Mouse (Mus musculus): ENCODE measurements at regions not wholly inside any gene's neighbourhood (a gene's known extent, or its start where the extent isn't known, plus 50 kb on each side); places are given as distances from the start of the nearest gene placed in this dataset.
A peak's percentile ranks its signal among the peaks of the same experiment; 100 is the strongest.

DNA sequence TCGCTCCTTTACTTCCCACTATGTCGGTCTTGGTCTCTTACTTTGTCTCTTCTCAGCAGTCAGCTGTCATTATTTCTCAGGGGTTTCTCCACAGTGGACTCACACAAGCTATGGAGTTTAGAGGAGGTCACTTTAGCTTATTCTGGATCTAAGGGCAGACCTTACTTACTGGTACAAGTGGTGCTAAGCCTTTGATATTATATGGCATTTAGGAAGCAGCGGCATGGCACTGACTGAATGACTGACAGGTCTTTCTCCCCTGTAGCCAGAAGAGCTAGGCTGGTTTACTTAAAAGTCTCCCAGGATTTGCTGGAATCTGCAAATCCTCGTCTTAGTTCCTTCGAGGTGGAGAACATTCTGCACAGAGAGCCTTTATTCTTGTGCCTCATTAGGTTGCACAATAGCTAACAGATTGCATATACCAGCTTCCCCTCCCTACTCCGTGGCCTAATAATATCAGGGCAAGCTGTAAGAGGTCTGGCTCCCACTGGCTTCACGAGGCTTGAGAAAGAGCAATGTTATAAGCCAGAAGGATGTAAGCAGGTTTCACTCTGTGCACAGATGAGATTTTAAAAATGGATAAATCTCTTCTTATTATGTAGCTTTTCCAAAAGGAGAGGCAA lies 214.1 kb upstream of the 4930583I09Rik start:
- peak in 1 of 2 experiments; percentile 12 for DNase-seq (ENCODE audit: low spot score in 2 of 2)

DNA sequence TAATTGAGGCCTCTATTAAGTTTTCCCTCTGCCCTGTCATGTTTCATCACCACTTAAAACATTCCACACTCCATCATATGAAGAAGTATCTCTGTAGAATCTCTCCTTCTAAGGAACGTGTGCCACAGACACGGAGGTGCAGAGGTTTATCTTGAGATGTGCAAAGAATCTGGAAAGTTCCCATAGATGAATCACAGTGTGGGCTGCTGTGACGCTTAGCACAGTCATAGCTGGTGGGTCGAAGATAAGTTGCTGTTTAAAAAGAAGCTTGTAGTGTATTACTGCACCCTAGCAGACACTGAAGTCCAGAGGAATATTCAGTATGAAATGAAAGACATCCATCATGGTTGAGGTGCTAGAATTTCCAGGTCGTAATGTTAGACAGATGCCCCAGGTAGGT lies 179.9 kb upstream of the 4930583I09Rik start:
- no peak for DNase-seq (ENCODE audit: low spot score in 2 of 2)

DNA sequence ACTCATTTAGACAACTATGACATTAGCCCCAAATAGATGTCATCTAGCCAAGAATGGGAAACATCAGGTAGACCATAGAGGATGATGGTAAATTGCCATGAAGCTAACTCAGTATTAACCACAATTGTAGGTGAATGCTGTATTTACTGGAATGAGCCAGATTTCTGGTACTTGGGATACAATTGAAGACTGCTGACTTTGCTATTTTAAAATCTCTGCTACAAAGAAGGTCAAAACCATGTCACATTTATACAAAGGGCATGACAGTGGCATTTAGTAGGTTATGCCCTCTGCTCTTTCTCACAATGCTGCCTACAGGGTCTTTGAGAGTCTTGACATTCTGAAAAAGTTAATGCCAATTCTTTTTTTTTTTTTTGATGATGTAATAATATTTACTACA lies 178.8 kb upstream of the 4930583I09Rik start:
- DNase-seq (ENCODE audit: low spot score in 2 of 2), result no peak

DNA sequence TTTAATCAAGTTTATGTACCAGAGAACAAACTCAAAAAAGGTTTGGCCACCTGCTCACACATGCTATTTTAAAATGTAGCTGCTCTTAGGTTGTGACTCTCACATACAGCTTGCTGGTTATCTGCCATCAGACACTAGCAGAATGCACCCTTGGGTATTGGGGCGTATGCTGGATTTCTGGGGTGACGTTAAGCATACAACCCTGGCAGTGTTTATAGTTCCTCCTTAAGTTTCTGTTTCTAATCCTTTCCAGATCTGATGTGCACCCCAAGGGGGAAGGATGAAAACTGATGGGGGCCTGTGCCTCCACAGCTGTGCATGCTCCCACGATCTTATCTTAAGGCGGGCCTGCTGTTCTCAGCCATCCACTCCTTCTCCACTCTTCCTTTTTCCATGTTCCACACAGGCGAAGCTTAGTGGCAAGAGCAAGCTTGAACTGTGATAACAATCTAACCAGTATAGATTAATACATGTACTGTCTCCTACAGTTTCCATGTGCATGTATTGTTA lies 164.8 kb upstream of the 4930583I09Rik start:
- no peak for DNase-seq (ENCODE audit: low spot score in 2 of 2)

DNA sequence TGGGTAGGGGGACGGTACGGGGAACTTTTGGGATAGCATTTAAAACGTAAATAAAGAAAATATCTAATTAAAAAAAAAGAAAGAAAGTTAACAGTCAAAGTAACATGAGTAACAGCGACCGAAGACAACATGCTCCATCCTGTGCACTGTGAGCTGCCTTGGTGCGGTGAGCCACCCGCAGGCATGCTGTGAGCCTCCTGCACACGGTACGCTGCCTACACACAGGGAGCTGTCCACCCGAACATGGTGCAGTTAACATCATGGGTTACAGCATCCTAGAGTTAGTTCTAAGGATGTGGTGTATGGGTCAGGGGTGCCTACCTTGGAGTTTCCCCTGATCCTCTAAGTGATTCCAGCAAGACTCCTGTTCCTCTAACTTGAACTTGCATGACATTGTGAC lies 158.6 kb upstream of the 4930583I09Rik start:
- DNase-seq (ENCODE audit: low spot score in 2 of 2), result no peak

DNA sequence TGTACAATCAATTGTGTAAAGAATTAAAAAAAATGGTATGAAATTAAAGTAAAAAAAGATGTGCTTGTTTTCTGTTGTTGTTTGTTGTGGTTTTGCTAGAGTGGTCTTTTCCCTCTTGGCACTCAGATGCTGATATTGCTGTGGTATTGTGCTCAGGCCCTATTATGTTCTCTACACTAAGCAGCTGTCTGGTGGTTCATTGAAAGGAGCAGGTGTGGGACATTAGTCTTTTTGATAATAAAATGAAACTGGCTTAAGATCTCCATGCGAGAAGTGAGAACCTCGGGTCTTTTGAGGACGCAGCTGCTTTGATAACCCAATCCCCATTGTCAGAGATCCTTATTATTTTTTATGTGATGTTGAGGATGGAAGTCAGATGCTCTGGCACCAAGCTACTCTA lies 155.4 kb upstream of the 4930583I09Rik start:
- no peak for DNase-seq (ENCODE audit: low spot score in 2 of 2)

DNA sequence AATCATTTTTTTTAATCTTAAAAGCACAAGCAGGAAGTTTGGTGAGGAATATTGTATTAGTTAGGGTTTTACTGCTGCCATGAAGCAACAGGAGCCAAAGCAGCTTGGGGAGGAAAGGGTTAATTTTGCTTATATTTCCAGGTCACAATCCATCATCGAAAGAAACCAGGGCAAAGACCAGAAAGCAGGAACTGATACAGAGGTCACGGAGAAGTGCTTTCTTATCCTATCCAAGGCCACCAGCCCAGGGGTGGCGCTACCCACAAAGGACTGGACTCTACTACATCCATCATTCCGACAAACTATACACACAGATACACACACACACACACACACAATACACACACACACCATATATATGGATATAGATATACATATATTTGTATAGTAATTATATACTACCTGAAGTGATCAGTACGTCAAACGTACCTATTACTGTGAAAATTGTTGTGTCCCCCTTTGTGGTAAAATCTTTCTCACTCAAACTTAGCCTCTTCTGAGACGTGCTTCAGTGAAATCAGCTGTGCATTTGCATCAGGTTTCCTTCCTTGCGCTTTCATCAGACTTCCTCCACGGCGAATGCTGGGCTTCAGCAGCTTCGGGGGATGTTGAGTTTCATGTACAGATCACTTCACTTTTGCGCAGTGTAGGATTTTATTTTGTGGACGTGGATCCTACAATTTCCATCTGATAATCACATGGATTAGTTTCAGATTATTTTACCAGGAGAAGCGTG lies 148.6 kb upstream of the 4930583I09Rik start:
- no peak for DNase-seq (ENCODE audit: low spot score in 2 of 2)

DNA sequence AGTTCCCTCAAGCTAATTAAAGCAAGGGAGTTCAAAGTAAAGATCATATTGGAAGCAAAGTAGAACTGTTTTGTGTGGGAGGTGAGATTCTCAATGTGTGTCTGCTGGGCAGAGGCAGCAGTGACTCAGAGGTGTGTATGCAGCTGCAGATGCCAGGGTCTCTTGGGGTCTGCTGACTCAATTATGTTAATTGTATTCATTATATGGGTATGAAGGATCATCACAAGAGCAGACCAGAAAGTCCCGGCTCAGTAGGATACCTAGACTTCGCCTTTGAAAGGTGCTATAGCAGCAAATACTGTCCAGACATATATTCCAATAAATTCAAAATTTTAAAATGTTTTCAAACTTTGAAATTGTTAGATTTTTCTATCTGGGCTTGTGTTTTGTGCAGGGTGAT lies 147.6 kb upstream of the 4930583I09Rik start:
- DNase-seq (ENCODE audit: low spot score in 2 of 2), result no peak

DNA sequence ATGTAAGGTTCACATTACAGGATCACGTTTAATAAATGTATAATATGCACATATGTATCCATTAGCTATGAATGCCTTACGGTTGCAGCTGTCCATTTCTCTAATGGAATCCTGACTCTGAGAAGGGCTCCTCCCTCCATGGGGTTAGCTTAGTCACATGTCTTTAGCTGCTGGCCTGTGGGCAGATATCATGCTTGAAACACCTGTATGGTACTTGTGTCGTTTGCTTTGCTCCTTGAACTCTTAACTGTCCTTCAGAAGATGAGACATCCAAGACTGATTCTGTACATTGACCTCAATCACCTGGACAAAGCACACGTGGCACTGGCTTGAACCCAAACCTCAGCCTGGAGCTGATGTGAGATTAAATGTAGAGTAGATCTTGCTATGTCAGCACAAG lies 128.3 kb upstream of the 4930583I09Rik start:
- no peak for DNase-seq (ENCODE audit: low spot score in 2 of 2)

DNA sequence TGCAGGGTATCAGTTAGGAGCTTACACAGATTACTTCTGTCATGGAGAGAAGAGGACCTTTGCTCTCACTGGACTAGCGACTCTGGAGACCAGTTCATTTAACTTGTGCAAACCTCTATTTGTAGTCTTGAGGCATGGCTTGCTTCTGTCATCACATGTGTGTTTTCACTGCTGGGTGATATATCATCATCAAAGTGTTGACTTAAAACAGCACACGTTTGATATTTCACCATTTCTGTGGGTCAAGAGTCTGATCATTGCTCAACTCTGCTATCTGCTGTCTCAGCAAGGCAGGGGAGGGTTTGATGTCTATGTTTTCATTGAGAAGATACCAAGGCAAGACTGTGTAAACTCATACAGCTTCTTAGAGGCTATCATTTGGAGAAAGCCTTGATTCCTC lies 126.0 kb upstream of the 4930583I09Rik start:
- no peak for DNase-seq (ENCODE audit: low spot score in 2 of 2)

DNA sequence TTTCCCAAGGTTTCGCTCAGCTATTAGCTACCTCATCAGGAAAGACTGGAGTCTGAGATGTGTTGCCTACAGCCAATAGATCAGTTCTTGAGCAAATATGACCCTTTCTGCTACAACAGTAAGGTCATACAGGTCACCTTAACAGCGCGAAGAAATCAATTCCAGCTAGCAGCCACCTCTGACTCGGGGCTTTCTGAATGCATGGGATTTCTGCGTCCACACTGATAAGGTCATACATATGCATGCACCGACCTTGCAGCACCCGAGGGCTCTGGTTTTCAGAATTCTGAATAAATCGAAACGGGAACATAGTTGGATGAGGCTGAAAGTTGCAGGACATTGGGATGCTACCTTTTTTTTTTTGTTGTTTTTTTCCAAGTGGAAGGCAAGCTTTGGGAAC lies 121.6 kb upstream of the 4930583I09Rik start:
- no peak for DNase-seq (ENCODE audit: low spot score in 2 of 2)

DNA sequence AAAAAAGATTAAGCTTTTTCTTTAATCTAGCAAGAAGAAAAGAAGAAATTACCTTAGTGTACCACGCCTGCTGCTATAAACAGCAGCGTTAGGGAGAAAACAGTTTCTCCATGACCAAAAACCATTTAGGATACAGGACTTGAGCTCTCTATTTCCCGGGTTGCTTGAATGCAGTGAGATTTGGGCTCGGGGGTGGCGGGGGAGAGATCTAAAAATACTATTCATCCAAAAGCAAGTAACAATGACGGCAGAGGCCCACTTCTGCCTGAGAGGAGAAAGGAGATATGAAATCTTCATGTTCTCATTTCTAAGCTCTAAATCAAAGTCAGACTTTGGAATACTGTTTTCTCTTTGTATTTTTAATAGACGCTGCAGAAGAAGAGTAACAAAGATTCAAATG lies 120.6 kb upstream of the 4930583I09Rik start:
- no peak for DNase-seq (ENCODE audit: low spot score in 2 of 2)

DNA sequence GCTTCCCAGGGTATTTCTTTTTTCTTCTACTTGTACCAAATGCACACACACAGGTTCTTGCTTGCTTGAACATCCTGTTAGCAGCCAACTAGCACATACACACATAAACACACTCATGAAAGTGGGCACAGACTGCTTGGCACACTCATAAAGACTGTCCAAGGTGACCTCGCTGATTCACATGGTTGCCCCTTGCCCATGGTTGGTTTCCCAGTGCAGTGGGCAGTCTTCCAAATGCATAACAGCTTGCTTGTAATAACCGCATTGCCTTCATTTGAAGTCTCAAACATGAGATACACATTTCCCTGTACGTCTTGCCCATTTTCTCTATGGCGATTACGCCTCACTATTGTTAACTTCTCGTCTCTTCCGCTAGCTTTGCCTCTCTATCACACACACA lies 117.4 kb upstream of the 4930583I09Rik start:
- no peak for DNase-seq (ENCODE audit: low spot score in 2 of 2)

DNA sequence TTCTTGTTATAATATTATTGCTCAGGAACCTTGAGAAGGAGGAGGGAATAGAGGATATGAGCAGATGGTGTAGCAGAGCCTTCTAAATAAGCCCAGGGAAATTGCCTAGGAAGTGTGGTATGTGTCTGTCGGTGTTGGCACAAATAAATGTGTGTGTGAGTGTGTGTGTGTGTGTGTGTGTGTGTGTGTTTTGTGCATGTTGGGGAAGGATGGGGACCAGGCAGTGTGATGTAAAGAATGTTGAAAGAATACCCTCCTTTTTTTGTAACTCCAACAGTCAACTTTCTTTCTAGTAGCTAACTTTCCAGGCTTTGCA lies 115.7 kb upstream of the 4930583I09Rik start:
- peak; percentile 6 to 14 for DNase-seq (ENCODE audit: low spot score in 2 of 2)

DNA sequence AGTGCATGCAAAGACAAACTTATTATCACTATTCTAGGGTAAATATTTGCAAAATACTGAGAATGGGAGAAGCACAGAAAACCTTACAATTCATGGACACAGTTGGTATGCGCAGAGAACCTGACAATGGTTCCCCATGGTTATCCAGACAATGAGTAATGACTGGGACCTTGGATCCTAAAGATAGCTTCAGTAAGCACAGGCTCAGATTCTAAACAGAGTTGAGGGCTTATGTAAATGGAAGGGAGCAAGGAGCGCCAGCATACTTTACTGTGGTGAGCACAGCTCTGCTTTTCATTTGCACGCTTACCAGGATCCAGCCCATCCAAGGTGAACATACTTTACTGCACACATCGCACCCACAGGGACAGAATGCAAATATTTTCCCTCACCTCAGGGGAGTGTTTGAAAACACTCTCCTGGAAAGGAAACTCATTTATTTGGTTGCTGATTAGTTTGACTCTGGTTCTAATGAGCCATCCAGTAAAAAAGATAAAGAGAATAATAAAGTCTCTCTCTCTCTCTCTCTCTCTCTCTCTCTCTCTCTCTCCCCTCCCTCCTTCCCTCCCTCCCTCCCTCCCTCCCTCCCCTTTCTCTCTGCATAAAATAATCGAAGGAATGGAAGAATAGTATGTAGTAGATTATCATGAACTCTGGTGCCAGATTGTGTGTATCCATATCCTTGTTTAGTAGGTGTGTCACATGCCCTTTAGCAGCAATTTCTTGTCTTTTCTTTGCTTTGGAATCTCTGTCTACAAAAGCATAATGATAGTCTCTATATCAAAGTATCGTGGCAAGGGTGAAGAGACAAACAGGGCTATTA lies 115.1 kb upstream of the 4930583I09Rik start:
- no peak for DNase-seq (ENCODE audit: low spot score in 2 of 2)

DNA sequence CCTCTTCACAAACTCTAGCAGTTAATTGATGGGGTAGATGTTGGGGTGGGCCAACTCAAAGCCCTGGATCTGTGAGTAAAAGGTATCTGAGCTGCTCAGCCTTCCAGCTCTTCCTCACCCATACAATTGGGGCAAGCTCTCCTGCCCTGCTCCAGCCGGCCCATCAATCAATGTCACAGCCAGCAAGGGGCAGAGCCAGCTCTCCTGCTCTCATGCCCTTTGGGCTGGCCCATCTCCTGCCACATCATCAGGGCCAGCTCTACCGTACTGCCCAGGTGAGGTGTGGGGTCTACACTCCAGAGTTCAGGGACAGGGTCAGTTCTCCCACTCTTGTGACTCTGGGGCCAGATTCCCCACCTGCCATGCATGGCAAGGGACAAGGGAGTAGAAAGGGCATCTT lies 107.3 kb upstream of the 4930583I09Rik start:
- no peak for DNase-seq (ENCODE audit: low spot score in 2 of 2)

DNA sequence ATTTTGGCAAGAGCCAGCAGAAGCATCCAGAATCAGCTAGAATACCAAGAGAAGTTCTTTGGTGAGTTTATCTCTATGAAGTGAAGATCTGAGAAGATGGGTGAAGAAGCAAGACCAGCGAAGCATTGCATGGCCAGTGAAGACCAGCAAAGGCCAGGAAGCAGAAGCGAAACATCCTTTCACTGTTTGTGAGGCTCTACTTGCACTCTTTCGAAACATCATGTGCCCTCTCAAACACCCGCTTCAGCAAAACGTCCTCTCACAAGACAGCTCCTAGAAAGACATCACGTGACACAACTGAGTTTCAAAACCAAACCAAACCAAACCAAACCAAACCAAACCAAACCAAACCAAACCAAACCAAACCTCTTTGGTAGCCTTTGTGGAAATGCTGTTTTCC lies 105.7 kb upstream of the 4930583I09Rik start:
- DNase-seq (ENCODE audit: low spot score in 2 of 2), result no peak

DNA sequence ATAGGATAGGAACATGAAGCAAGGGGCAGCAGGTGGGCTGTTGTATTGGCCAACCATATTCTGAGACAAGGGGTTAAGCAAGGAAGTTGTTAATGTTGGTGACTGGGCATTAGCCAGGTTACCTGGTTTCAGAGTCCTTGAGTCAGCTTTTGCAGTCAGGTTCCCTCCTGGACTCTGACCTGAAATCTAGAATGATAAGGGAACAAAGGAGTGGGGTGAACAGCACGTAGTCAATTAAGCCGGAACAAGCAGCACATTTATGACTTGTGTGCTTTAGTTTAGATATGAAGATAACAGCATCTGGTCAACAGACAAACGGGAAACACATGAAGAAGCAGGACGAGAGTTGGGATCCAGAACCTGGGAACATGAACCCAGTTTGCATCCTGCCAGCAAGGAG lies 99.8 kb upstream of the 4930583I09Rik start:
- DNase-seq (ENCODE audit: low spot score in 2 of 2), result no peak

DNA sequence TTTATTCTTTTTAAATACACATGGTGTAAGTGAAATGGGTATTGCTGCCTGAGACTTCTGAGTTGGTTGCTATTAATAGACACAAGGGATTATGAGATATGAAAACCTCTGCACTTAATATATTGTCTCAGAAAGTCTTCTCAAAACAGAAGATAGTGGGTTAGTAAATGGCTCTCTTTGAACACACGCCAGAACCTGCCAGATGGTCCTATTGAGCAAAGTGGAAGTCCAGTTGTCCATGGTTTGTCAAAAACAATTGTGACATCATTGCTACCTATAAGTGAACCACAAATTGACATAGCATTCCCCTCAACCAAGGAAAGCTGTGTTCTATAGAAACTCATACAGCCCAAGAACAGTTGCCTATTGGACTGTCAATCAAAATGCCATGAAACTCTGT lies 98.5 kb upstream of the 4930583I09Rik start:
- DNase-seq (ENCODE audit: low spot score in 2 of 2), result no peak

DNA sequence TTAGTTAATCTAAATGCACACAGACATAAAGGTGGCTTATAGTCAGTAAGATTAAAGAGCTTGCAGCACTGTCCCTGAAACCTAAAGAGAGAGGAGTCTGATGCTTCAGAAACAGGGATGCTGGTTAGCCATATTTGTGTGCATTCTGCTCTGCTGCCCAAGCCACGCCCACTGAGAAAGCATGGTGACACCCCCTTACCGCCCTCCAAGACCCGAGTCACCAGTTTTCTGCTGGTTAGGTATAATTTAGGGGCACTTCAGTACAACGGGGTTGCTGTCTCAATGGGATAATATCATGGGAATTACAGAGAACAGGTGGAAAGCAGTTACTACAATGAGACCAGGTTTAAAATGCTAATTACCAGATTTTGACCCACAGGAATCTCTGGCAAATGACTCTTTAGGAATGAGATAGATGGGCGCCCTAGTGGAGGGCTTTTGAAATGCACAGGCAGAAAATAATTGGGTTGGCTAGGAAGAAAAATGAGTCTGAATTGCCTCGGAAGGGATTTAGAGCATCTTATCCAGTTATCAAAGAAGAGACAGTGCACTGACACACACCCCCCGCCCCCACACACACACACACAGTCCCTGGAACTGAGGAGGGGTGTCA lies 95.1 kb upstream of the 4930583I09Rik start:
- no peak for DNase-seq (ENCODE audit: low spot score in 2 of 2)

DNA sequence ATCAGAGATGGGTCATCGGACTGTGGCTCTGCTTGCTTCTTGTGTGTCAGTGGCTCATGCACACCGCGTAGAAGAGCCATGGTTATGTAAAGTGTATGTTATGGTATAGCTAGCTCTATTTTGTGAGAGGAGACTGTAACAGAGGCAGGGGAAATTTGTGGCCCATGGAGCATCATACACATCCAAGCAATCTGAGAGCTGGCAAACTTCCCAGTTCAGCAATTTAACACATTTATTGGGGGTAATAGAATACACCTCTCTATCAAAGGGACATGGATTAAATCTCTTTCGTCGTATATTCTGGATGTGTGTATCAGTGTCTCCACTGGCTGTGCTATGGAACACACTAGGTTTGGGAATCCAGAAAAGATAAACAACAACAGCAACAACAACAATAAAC lies 87.9 kb upstream of the 4930583I09Rik start:
- no peak for DNase-seq (ENCODE audit: low spot score in 2 of 2)

DNA sequence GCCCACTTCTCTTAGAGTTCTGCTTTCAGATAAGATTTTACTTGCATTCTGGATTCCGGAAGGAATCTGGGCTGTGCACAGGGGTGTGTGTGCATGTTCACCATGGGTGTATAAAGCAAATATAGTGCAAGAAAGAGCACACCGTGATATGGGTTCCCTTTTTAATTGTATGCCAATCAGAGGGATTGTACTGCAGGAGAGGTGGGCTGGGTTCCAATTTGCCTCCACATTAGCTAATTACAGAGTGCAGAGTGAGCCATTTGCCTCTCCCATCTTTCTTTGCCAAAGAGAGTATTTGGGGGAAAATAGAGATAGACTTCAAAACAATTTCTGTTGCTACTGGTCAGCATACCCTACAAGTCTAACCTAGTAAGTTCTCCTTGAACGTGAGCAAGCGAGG lies 86.4 kb upstream of the 4930583I09Rik start:
- peak; percentile 27 to 33 for DNase-seq (ENCODE audit: low spot score in 2 of 2)

Data from layer of hippocampus, postnatal 14 days (tissue).